Mouse (Mus musculus) lung, embryonic 14.5 days (tissue): ENCODE data around the gene Slc30a5. TPM values are rescaled to one million over a fixed set of nuclear protein-coding genes. Genes with fewer than 3 reads are reported as not detected.

Source experiments
- ATAC-seq: fragments of 200-750 bp; cut with Nextera tagmentation; 2 replicates; pipeline ENCODE4 v1.8.0; 2017; ENCODE audit warnings: mild to moderate bottlenecking, moderate TSS enrichment, moderate library complexity; ENCODE audit not compliant: insufficient read depth
- DNase-seq: peaks from one replicate; pipeline ENCODE4 v3.0.0-alpha.2; 2015
- H3K27ac ChIP-seq: fragments of 300-500 bp; sonication (generic); 2 replicates; pipeline ENCODE4 v1.5.1; 2014; ENCODE audit warnings: low read depth, mild to moderate bottlenecking, moderate library complexity
- H3K27me3 ChIP-seq: fragments of 300-500 bp; sonication (generic); 2 replicates; pipeline ENCODE4 v1.6.1; 2014; ENCODE audit warnings: low read length, control low read depth; ENCODE audit not compliant: insufficient read depth
- H3K36me3 ChIP-seq: fragments of 300-500 bp; sonication (generic); 2 replicates; pipeline ENCODE4 v1.6.1; 2014; ENCODE audit warnings: control low read depth; ENCODE audit not compliant: insufficient read depth
- H3K4me1 ChIP-seq: fragments of 300-500 bp; sonication (generic); 2 replicates; pipeline ENCODE4 v1.6.1; 2014; ENCODE audit warnings: antibody characterized with exemption, control low read depth; ENCODE audit not compliant: insufficient read depth
- H3K4me2 ChIP-seq: fragments of 300-500 bp; sonication (generic); 2 replicates; pipeline ENCODE4 v1.6.1; 2014; ENCODE audit warnings: mild to moderate bottlenecking
- H3K4me3 ChIP-seq: fragments of 300-500 bp; sonication (generic); 2 replicates; pipeline ENCODE4 v1.5.1; 2014; ENCODE audit warnings: low read depth, low read length
- H3K9ac ChIP-seq: fragments of 300-500 bp; sonication (generic); 2 replicates; pipeline ENCODE4 v1.6.1; 2014
- H3K9me3 ChIP-seq: fragments of 300-500 bp; sonication (generic); 2 replicates; pipeline ENCODE4 v1.6.1; 2016; ENCODE audit warnings: low read depth, low read length, control low read depth
- CTCF ChIP-seq: IDR thresholded peaks from 2 replicates; pipeline ENCODE4 v1.5.1; 2016; ENCODE audit warnings: antibody characterized with exemption, low read depth
- WGBS: fragments of 180-500 bp; shearing (Covaris S2); extraction: QIAGEN DNeasy Blood & Tissue Kit; methylation state at CpG from one replicate; pipeline ENCODE4 v1.1.7; 2014; 5-methylcytosine and 5-hydroxymethylcytosine counted together
- polyA plus RNA-seq: library from polyadenylated mRNA; unstranded; fragments of >200 nt; fragmentation: Nextera tagmentation; extraction: Ambion mirVana; gene quantifications from 2 replicates; pipeline ENCODE4 v1.2.1, GENCODE M21; 2014

Gene Slc30a5
- polyA plus RNA-seq, 1 experiment from 2014 or later, result 64.6 TPM

GRCm38 (mm10) chr13:100859117-100859516 is 25.9 kb upstream of the Slc30a5 start:
- Histone ChIP-seq H3K4me3 (no peak overlapping the region), H3K9me3 (no peaks in the 10 kb centered on the region), H3K36me3 (no peaks in the 10 kb centered on the region), H3K9ac (no peak overlapping the region), H3K4me1 (no peaks in the 10 kb centered on the region), H3K27me3 (no peaks in the 10 kb centered on the region), H3K27ac (no peak overlapping the region), H3K4me2 (no peak overlapping the region)
- DNase-seq (peak; percentile 10), ATAC-seq (no peak)
- WGBS, result 80% methylated on average over 7 of the region's 7 CpGs
- TF ChIP-seq CTCF, result no peak

- peak; percentile 59 for TF ChIP-seq CTCF
- DNase-seq, result peak; percentile 88
- Histone ChIP-seq H3K9me3 (no peaks in the 10 kb centered on the region), H3K4me2 (no peak overlapping the region), H3K27me3 (no peaks in the 10 kb centered on the region), H3K4me3 (no peak overlapping the region), H3K9ac (no peak overlapping the region), H3K4me1 (no peaks in the 10 kb centered on the region), H3K27ac (no peak overlapping the region), H3K36me3 (no peaks in the 10 kb centered on the region)
- 0 out of 2 replicates have a peak, but pooled peaks have one; percentile 38 for ATAC-seq
- 42% methylated on average over 4 of the region's 4 CpGs for WGBS
These were observed 20.9 kb upstream of the Slc30a5 start for GRCm38 (mm10) chr13:100854174-100854573.

- H3K9me3 ChIP-seq, result no peaks in the 10 kb centered on the region
- H3K27ac ChIP-seq, result no peak overlapping the region
- DNase-seq (no peak), ATAC-seq (no peak)
- no peak overlapping the region for H3K4me3 ChIP-seq
- H3K4me2 ChIP-seq, result no peak overlapping the region
- WGBS, result 72% methylated on average over 3 of the region's 3 CpGs
- no peaks in the 10 kb centered on the region for H3K36me3 ChIP-seq
- H3K9ac ChIP-seq, result no peak overlapping the region
- no peaks in the 10 kb centered on the region for H3K4me1 ChIP-seq
- peak; percentile 44 for TF ChIP-seq CTCF
- H3K27me3 ChIP-seq, result no peaks in the 10 kb centered on the region
These were observed 19.9 kb upstream of the Slc30a5 start for GRCm38 (mm10) chr13:100853120-100853519.

GRCm38 (mm10) chr13:100849137-100849536 is 15.9 kb upstream of the Slc30a5 start:
- no peak for DNase-seq
- no peak overlapping the region for H3K4me2 ChIP-seq
- WGBS, result 86% methylated on average over 3 of the region's 3 CpGs

GRCm38 (mm10) chr13:100846891-100847579 is 13.8 kb upstream of the Slc30a5 start:
- no peaks in the 10 kb centered on the region for H3K27me3 ChIP-seq
- no peak overlapping the region for H3K9ac ChIP-seq
- peak; percentile 50 for TF ChIP-seq CTCF

More at GRCm38 (mm10) chr13:100849137-100849536, 15.9 kb upstream of the Slc30a5 start:
- H3K27ac ChIP-seq, result no peak overlapping the region
- no peaks in the 10 kb centered on the region for H3K36me3 ChIP-seq
- no peak for ATAC-seq
- TF ChIP-seq CTCF, result no peak
- no peak overlapping the region for H3K9ac ChIP-seq
- no peaks in the 10 kb centered on the region for H3K4me1 ChIP-seq
- no peaks in the 10 kb centered on the region for H3K9me3 ChIP-seq
- no peaks in the 10 kb centered on the region for H3K27me3 ChIP-seq
- H3K4me3 ChIP-seq, result no peak overlapping the region

GRCm38 (mm10) chr13:100846254-100846653 is 13.0 kb upstream of the Slc30a5 start:
- DNase-seq, result no peak
- WGBS, result 71% methylated on average over 8 of the region's 8 CpGs

More at GRCm38 (mm10) chr13:100846891-100847579, 13.8 kb upstream of the Slc30a5 start:
- no peaks in the 10 kb centered on the region for H3K4me1 ChIP-seq
- ATAC-seq, result peak; percentile 83; the same call in 1 of the 2 replicates
- H3K4me3 ChIP-seq, result no peak overlapping the region
- H3K4me2 ChIP-seq, result peak overlapping the region; percentile 10
- H3K27ac ChIP-seq, result no peak overlapping the region
- 44% methylated on average over 21 of the region's 21 CpGs for WGBS
- H3K9me3 ChIP-seq, result no peaks in the 10 kb centered on the region; the same call in 1 of the 2 replicates
- peak; percentile 55 for DNase-seq
- no peaks in the 10 kb centered on the region for H3K36me3 ChIP-seq

GRCm38 (mm10) chr13:100843944-100844343 is 10.7 kb upstream of the Slc30a5 start:
- no peaks in the 10 kb centered on the region for H3K36me3 ChIP-seq
- no peak for ATAC-seq
- WGBS, result 77% methylated on average over 2 of the region's 2 CpGs
- no peak overlapping the region for H3K4me3 ChIP-seq
- no peak overlapping the region for H3K9ac ChIP-seq
- peak; percentile 43 for TF ChIP-seq CTCF
- peak; percentile 28 for DNase-seq
- no peaks in the 10 kb centered on the region for H3K4me1 ChIP-seq
- no peaks in the 10 kb centered on the region for H3K27me3 ChIP-seq
- no peak overlapping the region for H3K4me2 ChIP-seq
- no peak overlapping the region for H3K27ac ChIP-seq
- no peaks in the 10 kb centered on the region; the same call in 1 of the 2 replicates for H3K9me3 ChIP-seq

More at GRCm38 (mm10) chr13:100846254-100846653, 13.0 kb upstream of the Slc30a5 start:
- H3K4me3 ChIP-seq, result no peak overlapping the region
- no peak overlapping the region for H3K4me2 ChIP-seq
- no peaks in the 10 kb centered on the region for H3K4me1 ChIP-seq
- H3K27ac ChIP-seq, result no peak overlapping the region
- H3K27me3 ChIP-seq, result no peaks in the 10 kb centered on the region
- no peaks in the 10 kb centered on the region for H3K36me3 ChIP-seq
- no peak overlapping the region for H3K9ac ChIP-seq
- no peak for ATAC-seq
- H3K9me3 ChIP-seq, result no peaks in the 10 kb centered on the region; the same call in 1 of the 2 replicates
- TF ChIP-seq CTCF, result no peak
